Mouse (Mus musculus) urinary bladder, postnatal 25 days (tissue): ENCODE data around the gene B430306N03Rik.

ENCODE experiments used
- DNase-seq: peaks from one replicate; pipeline ENCODE4 v3.0.0; 2022; ENCODE audit warnings: low spot score

Gene B430306N03Rik

GRCm38 (mm10) chr17:48362346-48362745, 46.4 kb downstream of the B430306N03Rik start:
- DNase-seq, result no peak

GRCm38 (mm10) chr17:48362966-48363365, 47.0 kb downstream of the B430306N03Rik start:
- DNase-seq, result no peak

- no peak for DNase-seq
These were observed 47.6 kb downstream of the B430306N03Rik start for GRCm38 (mm10) chr17:48363421-48363965.

- no peak for DNase-seq
These were observed 49.7 kb downstream of the B430306N03Rik start for GRCm38 (mm10) chr17:48365511-48366155.

GRCm38 (mm10) chr17:48366806-48367205, 50.9 kb downstream of the B430306N03Rik start:
- no peak for DNase-seq

- DNase-seq, result no peak
These were observed 55.7 kb downstream of the B430306N03Rik start for GRCm38 (mm10) chr17:48371621-48372020.

- no peak for DNase-seq
These were observed 57.0 kb downstream of the B430306N03Rik start for GRCm38 (mm10) chr17:48372987-48373386.

- no peak for DNase-seq
These were observed 60.2 kb downstream of the B430306N03Rik start for GRCm38 (mm10) chr17:48376102-48376501.
